Mouse (Mus musculus) megakaryocyte progenitor cell, adult 5-6 weeks (primary cell): ENCODE measurements at regions not wholly inside any gene's neighbourhood (a gene's known extent, or its start where the extent isn't known, plus 50 kb on each side); places are given as distances from the start of the nearest gene placed in this dataset.

ENCODE experiments used
- ATAC-seq: replicated peaks from 2 replicates; pipeline ENCODE4 v1.8.0; 2016; ENCODE audit warnings: mild to moderate bottlenecking, moderate TSS enrichment, inconsistent platforms; ENCODE audit not compliant: poor library complexity

- ATAC-seq: peak; percentile 99
These were observed 66.4 kb upstream of the Htr1a start for GRCm38 (mm10) chr13:105377038-105377437.

DNA sequence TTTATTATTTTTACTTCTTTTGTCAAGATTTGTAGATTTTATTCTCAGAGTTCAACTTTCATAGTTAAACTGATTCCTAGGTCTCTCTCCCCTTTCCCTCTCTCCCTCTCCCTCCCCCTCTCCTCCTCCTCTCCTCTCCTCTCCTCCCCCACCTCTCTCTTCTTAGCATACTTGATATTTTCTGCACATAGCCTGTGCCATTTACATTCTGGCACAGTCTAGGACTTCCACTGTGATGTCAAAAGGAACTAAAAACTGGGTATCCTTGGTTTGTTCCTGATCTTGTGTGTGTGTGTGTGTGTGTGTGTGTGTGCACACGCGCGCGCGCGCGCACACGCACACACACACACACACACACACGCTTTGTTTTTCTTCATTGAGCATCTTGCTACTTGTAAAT lies 64.9 kb upstream of the Htr1a start:
- ATAC-seq: no peak

DNA sequence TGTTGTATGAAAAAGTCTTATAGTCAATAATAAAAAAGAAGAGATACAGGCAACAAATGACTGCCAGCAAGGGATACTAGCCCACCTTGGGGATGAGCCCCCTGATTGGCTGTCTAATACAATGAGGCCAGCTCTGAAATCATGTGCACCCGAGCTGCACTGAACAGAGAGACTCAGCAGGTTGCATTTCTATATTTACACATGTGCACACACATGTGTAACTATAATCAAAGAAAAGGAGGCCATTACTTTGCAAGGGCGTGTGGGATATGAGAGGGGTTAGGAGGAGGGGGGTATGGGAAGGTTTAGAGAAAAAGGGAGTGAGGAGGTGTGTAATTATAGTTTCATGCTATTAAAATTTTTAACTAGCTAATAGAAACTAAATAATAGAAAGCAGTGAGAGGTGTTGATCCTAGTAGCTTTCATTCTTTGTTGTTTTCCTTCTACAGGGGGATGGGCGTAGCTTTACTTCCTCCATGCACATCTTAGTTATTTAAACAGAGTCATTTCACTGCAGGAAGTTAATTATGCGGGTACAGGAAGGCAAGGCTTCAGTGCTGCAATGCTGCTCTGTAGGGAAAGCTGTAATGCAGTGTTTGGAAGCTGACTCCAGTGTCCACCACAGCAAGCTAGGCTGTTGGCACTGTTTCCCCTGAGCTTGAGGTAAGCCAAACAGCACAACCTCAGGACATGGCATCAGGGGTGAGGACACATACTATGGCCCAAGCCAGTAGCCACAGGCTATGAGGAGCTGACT lies 56.2 kb upstream of the Htr1a start:
- ATAC-seq: peak; percentile 11; the same call in 1 of the 2 replicates
